Mouse (Mus musculus) kidney, embryonic 14.5 days (tissue): ENCODE measurements around the gene Tmem114. TPM values are rescaled to one million over a fixed set of nuclear protein-coding genes. Genes with fewer than 3 reads are reported as not detected.

Source experiments
- ATAC-seq: fragments of 200-750 bp; cut with Nextera tagmentation; 2 replicates; pipeline ENCODE4 v1.8.0; 2017; ENCODE audit warnings: moderate number of reproducible peaks, mild to moderate bottlenecking, moderate TSS enrichment, moderate library complexity; ENCODE audit not compliant: low FRiP score, low TSS enrichment
- H3K27ac ChIP-seq: fragments of 300-500 bp; sonication (generic); 2 replicates; pipeline ENCODE4 v1.5.1; 2014; ENCODE audit warnings: low read depth, mild to moderate bottlenecking, low read length, moderate library complexity, mixed read lengths
- H3K27me3 ChIP-seq: fragments of 300-500 bp; sonication (generic); 2 replicates; pipeline ENCODE4 v1.6.1; 2014; ENCODE audit warnings: mild to moderate bottlenecking, low read length; ENCODE audit not compliant: control insufficient read depth, insufficient read depth
- H3K36me3 ChIP-seq: fragments of 300-500 bp; sonication (generic); 2 replicates; pipeline ENCODE4 v1.6.1; 2014; ENCODE audit warnings: low read length, mixed read lengths; ENCODE audit not compliant: control insufficient read depth, insufficient read depth
- H3K4me1 ChIP-seq: fragments of 300-500 bp; sonication (generic); 2 replicates; pipeline ENCODE4 v1.6.1; 2014; ENCODE audit warnings: low read length, mixed read lengths; ENCODE audit not compliant: control insufficient read depth, insufficient read depth
- H3K4me2 ChIP-seq: fragments of 300-500 bp; sonication (generic); replicated peaks from 2 replicates; pipeline ENCODE4 v1.6.1; 2014; ENCODE audit warnings: low read depth, mild to moderate bottlenecking, low read length
- H3K4me3 ChIP-seq: fragments of 300-500 bp; sonication (generic); 2 replicates; pipeline ENCODE4 v1.5.1; 2014; ENCODE audit warnings: mild to moderate bottlenecking, low read length
- H3K9ac ChIP-seq: fragments of 300-500 bp; sonication (generic); 2 replicates; pipeline ENCODE4 v1.6.1; 2014; ENCODE audit warnings: low read depth, mild to moderate bottlenecking, low read length, moderate library complexity
- H3K9me3 ChIP-seq: fragments of 300-500 bp; sonication (generic); 2 replicates; pipeline ENCODE4 v1.6.1; 2016; ENCODE audit warnings: low read length; ENCODE audit not compliant: control insufficient read depth
- WGBS: fragments of 180-500 bp; shearing (Covaris S2); extraction: QIAGEN DNeasy Blood & Tissue Kit; methylation state at CpG from one replicate; pipeline ENCODE4 v1.1.7; 2014; 5-methylcytosine and 5-hydroxymethylcytosine counted together
- polyA plus RNA-seq: library from polyadenylated mRNA; unstranded; fragments of >200 nt; fragmentation: Nextera tagmentation; extraction: Ambion mirVana; gene quantifications from 2 replicates; pipeline ENCODE4 v1.2.1, GENCODE M21; 2014

Gene Tmem114
- polyA plus RNA-seq, 1 experiment from 2014 or later, result not detected

DNA sequence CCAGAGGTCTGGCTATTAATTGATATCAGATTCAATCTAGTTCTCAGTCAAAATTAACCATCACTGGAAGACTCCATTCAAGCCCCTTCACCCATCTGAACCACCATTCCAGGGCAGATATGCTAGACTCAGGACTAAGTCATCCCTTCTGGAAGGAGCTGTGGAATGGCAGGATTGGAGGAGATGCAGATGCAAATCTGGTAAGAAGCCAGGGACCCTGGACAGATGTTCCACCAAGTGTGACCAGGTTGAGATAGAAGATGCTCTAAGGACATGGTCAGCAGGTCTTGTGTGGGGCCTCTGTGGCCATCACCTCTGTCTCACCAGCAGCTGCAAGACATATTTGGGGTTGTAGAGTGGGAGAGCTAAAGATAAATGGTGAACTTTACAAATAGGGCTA, 30.0 kb downstream of the Tmem114 start:
- H3K27ac ChIP-seq, result no peak overlapping the region
- no peaks in the 10 kb centered on the region for H3K27me3 ChIP-seq
- H3K9ac ChIP-seq, result no peak overlapping the region
- no peaks in the 10 kb centered on the region for H3K9me3 ChIP-seq
- no peak overlapping the region for H3K4me2 ChIP-seq
- H3K4me3 ChIP-seq, result no peak overlapping the region
- H3K4me1 ChIP-seq, result no peaks in the 10 kb centered on the region
- H3K36me3 ChIP-seq, result no peaks in the 10 kb centered on the region
- no peak for ATAC-seq

DNA sequence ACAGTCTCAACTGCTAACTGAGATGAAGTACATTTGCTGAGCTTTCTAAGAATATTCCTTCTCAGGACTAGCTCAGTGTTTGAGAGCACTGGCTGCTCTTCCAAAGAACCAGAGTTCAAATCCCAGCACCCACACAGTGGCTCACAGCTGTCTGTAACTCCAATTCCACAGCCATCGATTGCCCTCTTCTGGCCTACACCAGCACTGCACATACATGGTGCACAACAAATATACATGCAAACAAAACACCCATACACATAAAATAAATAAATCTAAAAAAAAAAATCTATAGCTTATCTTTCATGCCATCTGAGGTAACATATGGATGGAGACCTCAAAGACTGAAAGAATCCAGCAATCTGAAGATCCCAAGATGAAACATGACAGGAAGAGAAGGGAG, 36.4 kb downstream of the Tmem114 start:
- WGBS, result 94% methylated on average over 1 of the region's 1 CpGs
- Histone ChIP-seq H3K9me3 (no peaks in the 10 kb centered on the region), H3K4me3 (no peak overlapping the region), H3K4me2 (no peak overlapping the region), H3K4me1 (no peaks in the 10 kb centered on the region), H3K36me3 (no peaks in the 10 kb centered on the region), H3K27me3 (no peaks in the 10 kb centered on the region), H3K9ac (no peak overlapping the region), H3K27ac (no peak overlapping the region)
- no peak for ATAC-seq

DNA sequence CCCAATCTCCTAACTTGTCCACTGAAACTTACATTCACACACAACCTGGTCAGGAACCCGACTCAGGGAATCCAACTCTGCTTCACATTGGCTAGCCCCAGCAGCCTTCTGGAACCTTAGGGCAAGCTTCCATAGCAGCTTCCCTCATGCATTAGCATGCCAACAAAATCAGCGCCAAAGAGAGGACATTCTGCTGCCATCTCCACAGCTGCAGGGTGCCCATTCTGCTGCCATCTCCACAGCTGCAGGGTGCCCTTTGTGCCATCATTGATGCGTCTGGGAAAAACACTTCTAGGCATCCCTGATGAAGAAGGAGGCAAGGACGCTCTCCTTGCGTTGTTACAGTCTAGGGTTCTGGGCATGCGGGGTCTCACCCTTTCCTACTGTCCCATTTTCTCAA, 38.5 kb downstream of the Tmem114 start:
- Histone ChIP-seq H3K9me3 (no peaks in the 10 kb centered on the region), H3K9ac (no peak overlapping the region), H3K27me3 (no peaks in the 10 kb centered on the region), H3K4me2 (no peak overlapping the region), H3K4me1 (no peaks in the 10 kb centered on the region), H3K27ac (no peak overlapping the region), H3K4me3 (no peak overlapping the region), H3K36me3 (no peaks in the 10 kb centered on the region)
- no peak for ATAC-seq
- WGBS, result 84% methylated on average over 6 of the region's 6 CpGs

DNA sequence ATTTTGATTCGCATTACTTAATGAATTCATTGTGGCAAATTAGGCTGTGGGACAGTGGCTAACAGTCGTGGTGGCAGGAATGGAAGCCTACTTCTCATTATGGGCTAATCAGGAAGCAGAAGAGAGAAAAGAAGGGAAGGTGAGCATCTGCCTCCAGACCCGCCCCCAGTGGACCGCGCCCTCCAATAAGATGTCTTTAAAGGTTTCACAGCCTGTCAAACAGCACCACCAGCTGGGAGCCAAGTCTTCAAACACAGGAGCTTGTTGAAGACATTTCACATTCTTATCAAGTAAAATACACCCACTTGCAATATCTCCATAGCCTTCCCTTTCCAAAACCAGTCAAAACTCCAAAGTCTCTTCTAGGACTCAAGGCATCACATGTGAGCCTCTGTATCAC, 39.3 kb downstream of the Tmem114 start:
- Histone ChIP-seq H3K9ac (no peak overlapping the region), H3K27me3 (no peaks in the 10 kb centered on the region), H3K9me3 (no peaks in the 10 kb centered on the region), H3K36me3 (no peaks in the 10 kb centered on the region), H3K4me2 (no peak overlapping the region), H3K4me3 (no peak overlapping the region), H3K4me1 (no peaks in the 10 kb centered on the region), H3K27ac (no peak overlapping the region)
- no peak for ATAC-seq
- 61% methylated on average over 5 of the region's 5 CpGs for WGBS

DNA sequence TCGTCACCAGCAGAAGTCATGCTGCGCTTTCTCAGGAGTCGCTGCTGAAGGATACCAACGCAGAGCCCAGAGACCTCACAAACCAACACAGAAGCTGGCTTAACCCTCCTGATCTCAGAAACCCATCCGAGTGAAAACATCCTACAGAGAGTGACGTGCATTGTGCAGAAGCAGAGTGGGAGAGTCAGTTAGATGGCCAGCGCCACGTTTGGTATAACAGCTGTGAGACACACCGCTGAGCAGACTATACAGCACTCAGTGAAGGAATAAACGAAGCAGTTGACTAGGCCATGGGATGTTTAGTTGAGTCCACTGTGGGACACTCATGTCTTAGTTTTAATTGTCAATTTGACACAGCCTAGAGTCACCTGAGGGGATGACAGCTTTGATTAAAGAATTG, 40.2 kb downstream of the Tmem114 start:
- no peak overlapping the region for H3K27ac ChIP-seq

DNA sequence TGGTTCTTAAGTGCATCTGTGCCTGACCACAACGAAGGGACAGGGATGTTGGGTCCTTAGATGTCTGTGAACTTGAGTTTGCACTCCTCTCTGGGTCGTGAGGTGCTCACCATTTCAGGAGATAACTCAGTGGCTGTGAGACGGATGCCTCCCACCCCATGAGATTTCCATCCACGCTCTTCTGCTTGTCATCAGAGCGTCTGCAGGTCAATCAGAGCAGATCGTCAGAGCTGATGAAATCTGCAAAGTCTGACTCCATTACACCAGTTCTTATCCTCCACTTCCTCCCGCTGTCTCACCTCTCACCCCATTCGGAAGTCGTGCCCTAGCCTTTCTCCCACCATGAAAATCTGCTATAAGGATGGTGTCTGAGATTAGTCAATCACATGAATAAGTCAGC, 41.5 kb downstream of the Tmem114 start:
- H3K4me2 ChIP-seq, result no peak overlapping the region
- no peak overlapping the region for H3K4me3 ChIP-seq
- no peak overlapping the region for H3K9ac ChIP-seq
- H3K27ac ChIP-seq, result no peak overlapping the region
- H3K27me3 ChIP-seq, result no peaks in the 10 kb centered on the region
- ATAC-seq, result no peak
- H3K9me3 ChIP-seq, result no peaks in the 10 kb centered on the region
- H3K4me1 ChIP-seq, result no peaks in the 10 kb centered on the region
- H3K36me3 ChIP-seq, result no peaks in the 10 kb centered on the region
- 82% methylated on average over 9 of the region's 9 CpGs for WGBS

More for the DNA sequence above, 40.2 kb downstream of the Tmem114 start:
- Histone ChIP-seq H3K36me3 (no peaks in the 10 kb centered on the region), H3K9me3 (no peaks in the 10 kb centered on the region), H3K4me1 (no peaks in the 10 kb centered on the region), H3K4me3 (no peak overlapping the region), H3K4me2 (no peak overlapping the region), H3K9ac (no peak overlapping the region), H3K27me3 (no peaks in the 10 kb centered on the region)
- WGBS, result 66% methylated on average over 10 of the region's 10 CpGs
- ATAC-seq, result no peak

DNA sequence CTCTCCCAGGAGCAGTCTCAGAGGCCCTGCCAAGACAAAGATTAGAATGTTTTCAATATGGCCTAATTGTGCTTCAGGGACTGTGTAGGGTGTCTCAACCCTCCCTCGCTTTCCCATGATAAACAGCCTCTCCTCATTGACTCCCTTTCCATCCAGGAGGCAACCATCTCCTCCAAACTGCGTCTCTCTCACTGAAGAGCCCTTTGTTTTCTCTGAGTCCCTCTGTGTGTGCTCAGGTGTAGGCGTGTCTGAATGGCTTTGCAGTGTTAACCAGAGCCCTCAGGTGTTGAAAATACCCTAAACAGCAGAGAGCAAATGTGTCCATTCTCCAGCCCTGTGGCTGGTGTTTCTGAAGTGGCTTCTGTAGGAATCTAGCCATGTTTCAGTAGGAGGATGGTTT, 61.9 kb downstream of the Tmem114 start:
- Histone ChIP-seq H3K27ac (no peak overlapping the region), H3K36me3 (no peaks in the 10 kb centered on the region), H3K27me3 (no peaks in the 10 kb centered on the region), H3K9ac (no peak overlapping the region), H3K4me3 (no peak overlapping the region), H3K9me3 (no peaks in the 10 kb centered on the region), H3K4me2 (no peak overlapping the region), H3K4me1 (no peaks in the 10 kb centered on the region)
- ATAC-seq, result no peak
- WGBS, result 66% methylated on average over 3 of the region's 3 CpGs

Other genes with a start within 250 kb of the Tmem114 start
- gene Mettl22, start 45.7 kb upstream of the Tmem114 start, polyA plus RNA-seq, result 20.5 and 22.2 TPM in 2 replicates
- gene Abat, start 88.3 kb upstream of the Tmem114 start, polyA plus RNA-seq, result 15.8 and 27.2 TPM in 2 replicates
- 44.5 and 59.4 TPM in 2 replicates for gene Pmm2, start 212.5 kb upstream of the Tmem114 start, polyA plus RNA-seq
- 11.0 and 13.7 TPM in 2 replicates for gene Tmem186, start 212.6 kb upstream of the Tmem114 start, polyA plus RNA-seq
- 23.1 and 45.2 TPM in 2 replicates for gene Carhsp1, start 247.0 kb upstream of the Tmem114 start, polyA plus RNA-seq